Mouse (Mus musculus): ENCODE data around the gene Pola1. TPM values are rescaled to one million over a fixed set of nuclear protein-coding genes. Genes with fewer than 3 reads are reported as not detected.
A peak's percentile ranks its signal among the peaks of the same experiment; 100 is the strongest.

Pola1 gene
- total and polyA plus RNA-seq, 3 experiments: 0.11 to 9.3 (median 7.4) TPM

- peak; percentile 6 for DNase-seq
Measured at GRCm38 (mm10) chrX:93289076-93289475, 342.9 kb downstream of the Pola1 start.

- DNase-seq: peak; percentile 9
Measured at GRCm38 (mm10) chrX:93288339-93288738, 343.6 kb downstream of the Pola1 start.

- DNase-seq: peak; percentile 63
Measured at GRCm38 (mm10) chrX:93286291-93286893, 345.6 kb downstream of the Pola1 start, which contains the start of gene Arx. Gene Arx, plus strand, starts transcription at chrX:93286445.

- DNase-seq: no peak
Measured at GRCm38 (mm10) chrX:93285091-93285490, 346.9 kb downstream of the Pola1 start.

- no peak for DNase-seq
Measured at GRCm38 (mm10) chrX:93281756-93282155, 350.2 kb downstream of the Pola1 start.

- DNase-seq: peak; percentile 63
Measured at GRCm38 (mm10) chrX:93281028-93281723, 350.8 kb downstream of the Pola1 start.

GRCm38 (mm10) chrX:93279940-93280339 lies 352.0 kb downstream of the Pola1 start:
- DNase-seq: no peak

GRCm38 (mm10) chrX:93275689-93276088 lies 356.3 kb downstream of the Pola1 start:
- no peak for DNase-seq

Other genes with a start within 250 kb of the Pola1 start
- under 1 TPM; 0.69 TPM for gene Pcyt1b, start 22.7 kb upstream of the Pola1 start, total RNA-seq (2021)
- gene Pcyt1b, start 22.7 kb upstream of the Pola1 start, polyA plus RNA-seq (2012; rRNA removed): 0.18 and 0.22 TPM in 2 replicates
- 10 to 100 TPM; 10.1 to 19.8 TPM for gene Pdk3, start 200.0 kb upstream of the Pola1 start, total RNA-seq (2021)
- 9.8 and 10.7 TPM in 2 replicates for gene Pdk3, start 200.0 kb upstream of the Pola1 start, polyA plus RNA-seq (2012; rRNA removed)

Data from adrenal gland, adult 2 months (tissue).